Mouse (Mus musculus): ENCODE measurements around the gene Nfe2l1.

DNA sequence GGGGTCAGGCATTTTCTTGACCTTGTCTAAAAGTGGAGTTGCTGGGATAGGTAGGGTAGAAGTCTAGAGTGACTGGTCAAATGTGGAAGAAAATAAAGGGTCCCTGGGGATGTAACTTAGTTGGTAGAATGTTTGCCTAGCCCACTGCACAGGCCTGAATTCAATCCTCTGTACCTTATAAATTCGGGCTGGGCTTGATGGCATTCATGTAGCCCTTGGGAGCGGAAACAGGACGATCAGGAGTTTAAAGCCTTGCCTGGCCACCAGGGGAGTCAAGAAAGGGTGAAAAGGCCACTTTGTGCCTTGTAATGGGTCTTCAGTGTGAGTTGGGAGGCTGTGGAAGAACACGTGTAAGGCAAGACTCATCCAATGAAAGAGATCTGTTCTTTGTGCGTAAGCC is 39.8 kb downstream of the Nfe2l1 start:
- TF ChIP-seq POLR2A (IDR thresholded peaks at IDR 0.05; ENCODE audit: extremely low read depth, insufficient read depth, low read length) (no peak), CTCF (IDR thresholded peaks at IDR 0.05; ENCODE audit: low read depth, low read length) (no peak)

Data from liver, adult 2 months (tissue).